Mouse (Mus musculus): ENCODE measurements around the gene Parvg.

Parvg gene

GRCm38 (mm10) chr15:84301641-84302420 is 22.0 kb upstream of the Parvg start:
- intact Hi-C loops (cut with DNase I): no loop called here

GRCm38 (mm10) chr15:84303264-84303663 is 20.6 kb upstream of the Parvg start:
- intact Hi-C loops (cut with DNase I): no loop called here

DNA sequence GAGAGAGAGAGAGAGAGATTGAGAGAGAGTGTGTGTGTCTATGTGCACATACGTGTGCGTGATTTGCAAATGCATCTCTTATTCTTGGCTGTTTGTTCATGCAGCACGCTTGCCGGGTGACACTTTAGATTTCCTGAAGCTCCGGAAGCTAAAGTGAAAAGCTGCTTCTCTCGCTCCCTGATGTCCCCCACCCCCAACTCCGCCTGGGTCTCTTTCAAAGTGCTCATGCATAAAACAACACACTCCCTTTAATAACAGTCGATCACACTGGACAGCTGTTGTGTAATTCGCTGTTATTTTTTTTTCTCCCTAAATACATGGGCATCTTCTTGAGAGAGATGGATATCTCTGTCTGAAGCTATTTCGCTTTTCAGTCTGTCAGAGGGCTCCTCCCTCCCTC is 18.5 kb upstream of the Parvg start:
- intact Hi-C loops (cut with DNase I): no loop called here

- intact Hi-C loops (cut with DNase I): no loop called here
These were observed 13.6 kb upstream of the Parvg start for GRCm38 (mm10) chr15:84310271-84310670.

DNA sequence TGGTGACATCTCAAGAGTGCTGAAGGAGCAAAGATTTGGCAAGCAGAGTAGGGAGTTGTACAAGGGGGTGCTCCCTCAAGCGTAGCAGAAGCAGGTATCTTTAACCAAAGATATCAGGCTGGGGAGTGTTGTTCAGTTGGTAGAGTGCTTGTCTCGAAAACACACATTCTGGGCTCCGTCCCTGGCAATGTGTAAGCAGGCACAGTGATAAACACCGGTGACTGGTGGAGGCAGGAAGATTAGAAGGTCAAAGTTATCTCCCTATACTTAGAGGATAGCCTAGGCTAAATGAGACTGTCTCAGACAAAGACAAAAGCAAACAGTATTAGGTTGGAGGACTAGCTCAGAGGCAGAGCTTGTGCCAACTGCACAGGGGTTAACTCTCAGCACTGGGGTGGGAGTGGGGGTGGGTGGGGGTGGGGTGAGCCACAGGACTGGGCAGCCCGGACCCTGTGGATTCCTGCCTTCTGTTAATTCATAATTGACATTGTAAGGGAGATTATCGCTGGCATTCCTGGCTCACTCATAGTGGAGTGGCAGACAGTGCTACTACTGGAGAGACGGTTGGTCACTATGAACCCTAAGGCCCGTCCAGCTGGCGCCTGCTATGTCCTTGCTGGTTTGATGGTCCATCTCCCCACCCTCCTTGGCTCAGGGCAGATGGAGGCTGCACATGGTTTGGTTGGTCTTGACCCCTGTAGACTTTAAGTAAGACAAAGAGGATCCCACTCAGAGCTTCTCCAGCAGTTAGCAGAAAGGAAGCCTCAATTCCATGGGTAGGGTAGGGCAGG is 12.3 kb upstream of the Parvg start:
- intact Hi-C loops (cut with DNase I): no loop called here

- intact Hi-C loops (cut with DNase I): no loop called here
These were observed 10.8 kb upstream of the Parvg start for GRCm38 (mm10) chr15:84312878-84313565.

- intact Hi-C loops (cut with DNase I): no loop called here
These were observed 10.3 kb upstream of the Parvg start for GRCm38 (mm10) chr15:84313566-84313878.

DNA sequence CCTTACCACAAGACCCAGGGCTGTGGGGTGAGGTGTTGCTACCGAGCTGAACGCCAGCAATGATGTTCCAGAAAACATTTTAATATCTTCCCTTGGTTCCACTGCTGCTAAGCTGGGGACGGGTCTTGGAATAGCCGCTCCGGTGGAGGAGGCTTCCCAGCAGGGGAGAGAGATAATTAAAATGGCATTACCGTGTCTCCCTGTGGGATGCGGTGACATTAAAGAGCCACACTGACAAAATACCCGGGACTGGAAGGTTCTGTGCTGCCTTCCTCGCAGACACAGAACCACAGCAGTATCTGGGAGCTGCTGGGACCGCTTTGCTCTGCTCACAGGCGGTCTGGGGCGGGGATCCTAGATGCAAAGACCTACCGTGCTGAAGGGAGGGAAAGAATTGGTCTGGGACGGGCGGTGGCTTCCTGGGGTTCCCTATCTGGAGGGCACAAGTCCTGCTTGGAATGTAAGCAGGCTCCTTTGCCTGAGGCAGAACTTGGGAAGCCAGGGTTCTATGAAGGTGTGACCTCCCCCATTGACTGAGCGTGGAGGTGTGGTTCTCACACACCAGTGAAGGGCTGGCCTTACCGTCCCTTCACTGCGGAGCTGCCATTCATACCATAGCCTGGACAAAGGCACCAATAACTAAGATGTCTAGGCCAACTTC is 9.3 kb upstream of the Parvg start:
- intact Hi-C loops (cut with DNase I): no loop called here

GRCm38 (mm10) chr15:84315276-84316046 is 8.4 kb upstream of the Parvg start:
- intact Hi-C loops (cut with DNase I): no loop called here

DNA sequence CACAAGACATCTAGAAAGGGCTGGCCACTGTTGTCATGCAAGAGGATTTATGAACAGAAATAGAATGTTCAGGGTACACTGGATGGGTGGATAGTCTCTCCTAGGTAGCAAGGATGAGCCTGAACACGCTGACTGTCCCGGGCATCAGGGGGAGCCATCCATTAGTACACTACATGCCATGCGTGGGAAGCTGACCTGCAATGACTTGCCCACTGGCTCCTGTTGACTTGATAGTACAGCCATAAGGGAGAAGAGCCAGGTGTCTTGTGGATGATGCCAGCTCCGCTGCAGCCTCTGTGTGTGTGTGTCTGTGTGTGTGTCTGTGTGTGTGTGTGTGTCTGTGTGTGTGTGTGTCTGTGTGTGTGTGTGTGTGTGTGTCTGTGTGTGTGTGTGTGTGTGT is 4.4 kb upstream of the Parvg start:
- intact Hi-C loops (cut with DNase I): no loop called here

GRCm38 (mm10) chr15:84321544-84322174 is 2.2 kb upstream of the Parvg start:
- intact Hi-C loops (cut with DNase I): no loop called here

DNA sequence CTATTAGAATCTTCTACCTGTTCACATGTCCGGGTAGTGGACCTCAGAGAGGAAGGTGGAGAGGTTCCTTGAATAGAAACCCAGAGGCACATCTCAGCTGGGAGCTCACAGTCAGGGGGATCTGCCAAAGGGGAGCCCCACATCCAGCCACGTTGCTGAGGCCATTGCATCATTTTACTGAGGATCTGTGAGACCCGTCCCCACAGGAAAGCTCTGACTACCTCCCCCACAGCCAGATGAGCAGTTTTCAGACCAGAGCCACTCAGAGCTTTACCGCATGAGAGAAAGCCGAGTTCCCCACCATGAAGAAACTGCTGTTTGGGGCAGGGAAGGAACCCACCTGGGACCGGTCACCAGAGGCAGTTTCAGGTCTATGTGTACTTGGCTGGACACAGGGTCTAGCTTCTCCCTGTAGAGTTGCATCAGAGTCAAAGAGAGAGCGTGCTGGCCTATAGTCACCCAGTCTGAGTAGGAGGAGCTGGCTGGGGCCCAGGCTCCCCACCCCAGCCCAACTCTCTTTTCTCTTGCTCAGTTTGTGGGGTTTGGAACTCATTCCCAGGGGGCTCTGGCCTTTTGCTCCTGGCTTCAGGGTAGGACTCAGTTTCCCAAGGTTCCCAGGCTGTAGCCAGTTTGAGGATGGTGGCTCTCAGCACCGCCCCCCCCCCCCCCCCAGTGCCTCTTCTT is 1.2 kb downstream of the Parvg start:
- intact Hi-C loops (cut with DNase I): no loop called here

- intact Hi-C loops (cut with DNase I): no loop called here
These were observed 1.9 kb downstream of the Parvg start for GRCm38 (mm10) chr15:84325736-84326135.

GRCm38 (mm10) chr15:84328870-84329269 is 5.0 kb downstream of the Parvg start:
- intact Hi-C loops (cut with DNase I): no loop called here

DNA sequence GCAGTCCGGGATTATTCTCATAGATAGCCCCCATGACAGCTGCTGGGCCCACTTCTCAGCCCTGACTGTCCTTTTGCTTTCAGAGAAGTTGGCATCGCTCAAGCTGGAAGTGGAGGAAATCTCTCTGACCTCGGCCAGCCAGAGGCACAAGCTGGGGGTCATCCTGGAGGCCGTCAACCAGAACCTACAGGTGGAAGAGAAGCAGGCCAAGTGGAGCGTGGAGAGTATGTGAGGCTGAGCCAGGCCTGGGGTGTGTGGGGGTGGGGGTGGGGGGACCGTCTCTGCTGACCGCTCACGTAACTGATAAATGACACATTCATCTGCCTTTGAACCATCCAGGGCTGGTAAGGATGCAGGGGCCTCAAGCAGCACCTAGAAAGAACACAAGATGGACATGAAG is 6.1 kb downstream of the Parvg start:
- intact Hi-C loops (cut with DNase I): no loop called here

- intact Hi-C loops (cut with DNase I): no loop called here
These were observed 7.3 kb downstream of the Parvg start for GRCm38 (mm10) chr15:84331066-84331612.

DNA sequence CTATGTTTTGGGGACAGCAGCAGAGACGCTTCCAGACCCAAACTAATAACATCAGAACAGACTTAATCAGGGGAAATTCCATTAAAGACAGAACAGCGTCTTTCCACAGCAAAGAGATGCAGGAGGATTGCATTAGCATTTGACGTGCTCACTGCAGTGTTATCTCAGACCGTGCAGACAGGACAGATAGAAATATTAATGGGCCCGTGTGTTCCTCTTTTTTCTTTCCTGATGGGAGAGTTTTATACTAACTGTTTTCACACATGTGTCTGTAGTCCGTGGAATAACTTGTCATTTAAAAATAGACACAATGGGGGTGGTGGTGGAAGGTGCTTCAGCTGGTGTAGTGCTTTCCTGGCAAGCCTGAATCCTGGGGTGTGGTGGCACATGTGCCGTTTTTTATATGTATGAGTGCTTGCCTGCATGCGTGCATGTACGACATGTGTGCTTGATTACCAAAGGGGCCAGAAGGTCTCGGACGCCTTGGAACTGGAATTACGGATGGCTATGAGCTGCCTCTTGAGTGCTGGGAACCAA is 12.5 kb downstream of the Parvg start:
- intact Hi-C loops (cut with DNase I): no loop called here

DNA sequence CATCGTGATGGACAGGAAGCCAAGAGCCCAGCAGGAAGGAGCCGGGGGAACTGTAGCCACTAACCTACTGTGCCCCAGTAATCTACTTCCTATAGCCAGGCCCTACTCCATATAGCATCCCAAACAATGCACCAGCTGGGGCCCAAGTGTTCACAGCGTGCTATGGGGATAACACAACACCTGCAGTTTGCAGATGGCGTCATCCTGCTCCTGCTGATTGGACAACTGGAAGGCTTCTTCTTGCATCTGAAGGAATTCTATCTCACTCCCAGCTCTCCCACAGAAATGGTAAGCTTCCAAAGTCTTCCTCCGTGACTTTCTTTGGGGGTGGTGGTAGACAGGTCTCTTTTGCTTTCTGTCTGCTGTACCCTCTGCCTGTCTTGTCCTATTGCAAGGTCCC is 13.8 kb downstream of the Parvg start:
- intact Hi-C loops (cut with DNase I): no loop called here

DNA sequence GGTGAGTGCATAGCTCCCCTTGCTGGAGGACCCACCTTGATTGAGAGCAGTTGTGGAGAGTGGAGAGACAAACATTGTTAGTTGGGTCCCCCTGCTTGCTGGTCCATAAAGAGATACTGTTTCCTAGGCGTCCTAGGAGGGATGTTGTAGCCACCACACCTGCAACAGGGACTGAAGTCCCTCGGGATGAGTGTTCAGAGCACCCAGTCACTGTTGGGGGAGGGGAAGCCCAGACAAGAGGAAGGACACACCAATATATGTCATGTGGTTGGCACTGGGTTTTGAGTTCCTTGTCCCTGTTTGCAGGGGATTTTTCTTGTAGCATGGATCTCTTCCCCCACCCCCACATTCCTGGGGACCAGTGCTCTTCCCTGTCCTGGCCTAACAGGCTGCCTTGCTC is 17.1 kb downstream of the Parvg start:
- intact Hi-C loops (cut with DNase I): no loop called here

Measured in adrenal gland (tissue).